In the genomic region with DNA sequence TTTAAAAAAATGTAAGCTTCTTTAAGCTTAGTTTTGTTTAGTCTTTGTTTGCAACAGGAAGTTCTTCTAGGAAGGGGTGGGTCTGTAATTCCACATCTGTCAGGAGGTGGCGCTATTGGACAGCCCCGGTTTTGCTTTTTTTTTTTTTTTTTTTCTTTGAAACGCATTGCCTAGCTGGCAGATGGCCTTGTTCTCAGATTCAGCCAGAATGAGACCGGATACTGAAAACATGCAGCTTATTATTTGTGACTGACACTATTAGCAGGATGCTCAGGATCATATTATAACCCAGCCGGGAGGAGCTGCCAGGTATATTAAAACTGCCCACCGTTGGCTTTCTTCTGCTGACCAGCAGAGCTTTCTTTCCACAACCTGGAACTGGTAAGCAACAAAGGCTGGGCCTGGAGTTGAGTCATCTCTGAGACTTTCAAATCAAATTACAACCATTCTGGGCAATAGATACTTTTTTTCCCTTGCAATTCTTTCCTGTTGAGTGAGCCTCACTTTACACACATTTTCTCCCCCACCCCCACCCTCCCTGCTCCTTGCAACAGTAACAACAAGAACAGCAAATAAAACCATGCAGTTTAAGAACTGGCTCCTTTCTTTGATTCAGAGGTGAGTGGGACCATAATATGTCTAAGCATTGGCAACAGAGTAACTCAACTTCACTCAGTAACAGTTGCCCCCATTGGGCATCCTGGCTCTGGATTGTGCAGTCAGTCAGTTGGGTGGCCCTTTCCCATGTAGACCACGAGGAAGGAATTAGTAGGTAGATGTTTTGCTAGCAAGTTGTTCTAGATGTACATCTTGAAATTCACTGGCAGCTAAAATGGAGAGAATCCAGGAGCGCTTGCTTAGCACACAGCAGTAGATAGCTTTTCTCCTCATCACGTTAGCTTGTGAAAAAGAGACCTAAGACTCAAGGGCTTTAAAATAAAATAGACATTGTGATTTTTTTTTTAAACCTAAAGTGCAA, we compare ENCODE assay signal across 8 mouse cellular contexts.
DNase-seq lines count a peak whose midpoint lies in the region; ATAC-seq and TF ChIP-seq lines count a peak whose summit lies in the region.

No protein-coding gene starts in this region.

- intact Hi-C loops in heart, postnatal 36 days (cut with DNase I): loop anchor here (1.0 to 5.0 kb wide), 3 partner anchors 180 to 283 kb away; a partner anchor contains a TSS

- no peaks in the 10 kb centered on the region for H3K27me3 ChIP-seq in forebrain, postnatal 0 days (ENCODE audit: insufficient read depth, low read length)
- H3K27me3 ChIP-seq in lung, embryonic 16.5 days (ENCODE audit: control insufficient read depth, insufficient read depth, low read depth, low read length): no peaks in the 10 kb centered on the region

- H3K4me3 ChIP-seq in forebrain, postnatal 0 days (ENCODE audit: low read depth, low read length): no peak overlapping the region
- H3K4me3 ChIP-seq in lung, embryonic 16.5 days (ENCODE audit: low read length): no peak overlapping the region

- no peak overlapping the region for H3K9ac ChIP-seq in forebrain, postnatal 0 days
- 0 out of 2 replicates have a peak overlapping the region, but pooled peaks have one; percentile 21 for H3K9ac ChIP-seq in lung, embryonic 16.5 days (ENCODE audit: low read length)

- H3K4me2 ChIP-seq in forebrain, postnatal 0 days (ENCODE audit: low read depth): no peak overlapping the region
- no peak overlapping the region for H3K4me2 ChIP-seq in lung, embryonic 16.5 days (ENCODE audit: low read depth, low read length)

- ATAC-seq in forebrain, postnatal 0 days: peak; percentile 47; the same call in 1 of the 2 replicates
- ATAC-seq in lung, embryonic 16.5 days (ENCODE audit: low read depth): peak; percentile 59

- H3K36me3 ChIP-seq in forebrain, postnatal 0 days (ENCODE audit: insufficient read depth): no peaks in the 10 kb centered on the region
- H3K36me3 ChIP-seq in lung, embryonic 16.5 days (ENCODE audit: control insufficient read depth, insufficient read depth, low read length): no peaks in the 10 kb centered on the region

- peaks cover 7% of the 10 kb centered on the region for H3K4me1 ChIP-seq in forebrain, postnatal 0 days (ENCODE audit: insufficient read depth)
- 0 out of 2 replicates have a peak, but pooled peaks cover 5% of the 10 kb centered on the region for H3K4me1 ChIP-seq in lung, embryonic 16.5 days (replicated peaks; ENCODE audit: control insufficient read depth, insufficient read depth, low read length)

- DNase-seq in MEL-GATA-1-ER (ENCODE audit: extremely low read depth, low read depth): peak; percentile 63
- peak; percentile 84 for DNase-seq in cerebellum, adult 11-12 months
- peak; percentile 93 for DNase-seq in forebrain, postnatal 0 days
- DNase-seq in heart, postnatal 36 days: peak; percentile 80 to 81
- DNase-seq in layer of hippocampus, adult 11-12 months (ENCODE audit: low spot score): peak; percentile 77
- peak; percentile 54 for DNase-seq in retina, adult 2 months (ENCODE audit: low read depth, low spot score)
- peak; percentile 71 for DNase-seq in urinary bladder, postnatal 25 days (ENCODE audit: low spot score)

- H3K9me3 ChIP-seq in forebrain, postnatal 0 days (ENCODE audit: low read length): no peaks in the 10 kb centered on the region
- H3K9me3 ChIP-seq in lung, embryonic 16.5 days (ENCODE audit: control insufficient read depth, low read length): no peaks in the 10 kb centered on the region

- peak overlapping the region; percentile 57 for H3K27ac ChIP-seq in forebrain, postnatal 0 days (ENCODE audit: low read depth, low read length)
- 0 out of 2 replicates have a peak overlapping the region, but pooled peaks have one; percentile 6 for H3K27ac ChIP-seq in lung, embryonic 16.5 days (ENCODE audit: low read length)

- TF ChIP-seq CTCF in forebrain, postnatal 0 days (IDR thresholded peaks at IDR 0.05; ENCODE audit: low read depth): peak; percentile 86

- WGBS in forebrain, postnatal 0 days: 21% methylated on average over 9 of the region's 9 CpGs
- 28% methylated on average over 9 of the region's 9 CpGs for WGBS in lung, embryonic 16.5 days
